21 mouse cellular contexts compared by ENCODE assay signal in the genomic region with DNA sequence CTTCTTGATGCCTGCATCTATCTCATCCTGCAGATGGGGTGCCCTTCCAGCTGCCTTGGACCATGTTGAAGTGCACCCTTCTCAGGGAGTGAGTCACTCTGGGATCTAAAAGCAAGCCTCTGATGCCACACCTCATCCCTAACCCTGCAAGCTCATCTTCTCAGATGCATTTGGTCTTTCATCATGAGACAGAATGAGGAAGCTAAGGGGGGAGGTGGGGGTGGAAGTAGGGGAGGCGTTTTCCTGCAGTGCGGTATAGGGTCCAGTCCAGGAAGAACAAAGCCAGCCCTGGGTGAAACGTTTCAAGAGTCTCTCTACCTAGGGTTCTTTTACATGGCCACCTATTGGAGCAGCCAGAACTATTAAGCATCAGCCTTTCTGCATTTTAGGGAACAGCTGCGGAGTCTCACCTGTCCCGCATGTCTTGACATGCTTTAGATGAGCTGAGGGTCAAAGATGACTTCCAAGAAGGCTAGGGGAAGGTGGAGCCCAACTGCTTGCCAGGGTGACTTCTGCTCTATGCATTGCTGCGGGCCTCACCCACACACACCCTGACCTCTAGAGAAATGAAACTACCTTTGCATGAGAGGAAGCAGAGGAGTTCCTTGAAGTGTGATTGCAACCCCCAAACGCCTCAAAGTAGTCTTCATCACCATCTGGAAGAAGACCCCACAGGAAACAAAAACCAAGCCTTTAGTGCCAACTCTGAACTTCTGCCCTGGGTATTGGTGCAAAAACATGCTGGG. TPM values are rescaled to one million over a fixed set of nuclear protein-coding genes. Genes with fewer than 3 reads are reported as not detected.
DNase-seq lines count a peak whose midpoint lies in the region; ATAC-seq and TF ChIP-seq lines count a peak whose summit lies in the region.
"Had no signal": no experiment of that assay in that cellular context is flagged by ENCODE, and none has a peak within 500 bp of the region (broad histone marks: within the 10 kb centered on the region; RNA-seq: fewer than 3 reads in every experiment).

No protein-coding gene starts in this region.

- peak; percentile 35 for DNase-seq in lung, postnatal 25 days (ENCODE audit: low spot score)
- DNase-seq in lung, adult 2 months = no peak
- peak; percentile 11 for DNase-seq in T-cell, adult 2 months (ENCODE audit: low spot score)
- peak; percentile 39 for DNase-seq in thymus, postnatal 14 days
- no peak for DNase-seq in gastrocnemius, adult 18-20 months (ENCODE audit: low spot score)
- no peak for DNase-seq in frontal cortex, adult 2 months (ENCODE audit: extremely low spot score in 1 of 2, low spot score in 1 of 2)
- no peak for DNase-seq in left cerebral cortex, adult 8-10 months (ENCODE audit: low spot score in 2 of 2)
- DNase-seq: adrenal gland, postnatal 36 days; cerebellum, postnatal 10 days; forebrain, postnatal 0 days; gastrocnemius, postnatal 25 days; heart, postnatal 4 days; lung, embryonic 14.5 days; right cerebral cortex, adult 18-20 months had no signal

- H3K4me1 ChIP-seq in lung, adult 2 months (ENCODE audit: control insufficient read depth, insufficient read depth, low read length) = peaks cover 3% of the 10 kb centered on the region; the same call in 1 of the 2 replicates

- 49% methylated on average over 7 of the region's 7 CpGs for WGBS in lung, adult 2 months

- no peak overlapping the region for H3K4me3 ChIP-seq in lung, adult 2 months (replicated peaks; ENCODE audit: extremely low read depth, low read depth, low read length)
- H3K4me3 ChIP-seq: embryonic facial prominence, embryonic 10.5 days; heart, embryonic 12.5 days; kidney, embryonic 15.5 days; left cerebral cortex, adult 2 months; limb, embryonic 12.5 days; megakaryocyte, embryonic 14.5 days had no signal

- TF ChIP-seq CTCF in lung, adult 2 months (IDR thresholded peaks at IDR 0.05; ENCODE audit: insufficient read depth, low read length) = no peak

- ATAC-seq in monocyte, adult 5-6 weeks (replicated peaks; ENCODE audit: insufficient number of reproducible peaks, low FRiP score, low TSS enrichment, poor library complexity, severe bottlenecking) = peak; percentile 37
- ATAC-seq: forebrain, postnatal 0 days had no signal

- TF ChIP-seq POLR2A in lung, adult 2 months (IDR thresholded peaks at IDR 0.05; ENCODE audit: borderline replicate concordance, extremely low read depth, low read depth, low read length) = no peak

RNA-seq across cellular contexts. Expression of a gene that starts 17.2 kb away (rescaled TPM):
- 1.2 and 1.7 TPM in 2 replicates for polyA plus RNA-seq in lung, adult 2 months (2012; rRNA removed)
- 1.2 to 6.3 TPM (median 1.7 TPM) in 3 replicates for total RNA-seq in monocyte, adult 5-6 weeks (2017)
- total RNA-seq in gastrocnemius, adult 18-20 months (2021) = under 1 TPM in 1 of 2 experiments, not detected in 1; 0.14 TPM
- 15.8 and 19.0 TPM in 2 replicates for polyA plus RNA-seq in frontal cortex, adult 2 months (2012; rRNA removed)
- 10 to 100 TPM; 13.4 to 17.7 (median 14.6) TPM for total RNA-seq in left cerebral cortex, adult 8-10 months (2022)

Comparison
In these comparisons a context has a peak if more than half of its experiments do, and no peak if none do; other contexts are left out.
1. DNase-seq: peak in lung, postnatal 25 days (single experiment), T-cell, adult 2 months (single experiment) and thymus, postnatal 14 days (single experiment); none in lung, adult 2 months (single experiment), gastrocnemius, adult 18-20 months (single experiment), frontal cortex, adult 2 months (0 of 2) and left cerebral cortex, adult 8-10 months (0 of 2).